Mouse (Mus musculus): ENCODE measurements at regions not wholly inside any gene's neighbourhood (a gene's known extent, or its start where the extent isn't known, plus 50 kb on each side); places are given as distances from the start of the nearest gene placed in this dataset.

DNA sequence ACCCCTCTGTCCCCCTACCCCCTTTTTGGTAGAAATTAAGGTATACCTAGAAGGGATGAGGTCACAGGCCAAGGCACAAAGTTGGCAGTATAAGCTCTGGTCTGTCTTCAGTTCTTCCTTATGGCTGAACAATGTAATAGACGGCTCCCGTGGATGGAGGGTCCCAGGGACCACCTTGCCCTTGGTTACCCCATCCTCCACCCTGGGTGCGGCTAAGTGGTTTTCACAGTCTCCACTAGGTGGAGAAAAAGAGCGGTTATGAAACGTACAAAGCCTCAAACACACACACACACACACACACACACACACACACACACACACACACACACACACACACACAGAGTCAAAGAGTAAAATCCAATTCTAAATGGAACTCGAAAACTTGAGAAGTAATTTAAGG is 93.1 kb downstream of the Nog start:
- Histone ChIP-seq H3K4me2 (ENCODE audit: low read depth, low read length) (0 out of 2 replicates have a peak overlapping the region, but pooled peaks have one; percentile 37), H3K4me1 (ENCODE audit: control insufficient read depth, insufficient read depth, low read length) (0 out of 2 replicates have a peak, but pooled peaks cover 12% of the 10 kb centered on the region), H3K36me3 (ENCODE audit: control insufficient read depth, insufficient read depth, low read length) (no peaks in the 10 kb centered on the region), H3K27ac (replicated peaks; ENCODE audit: low read depth, low read length) (no peak overlapping the region), H3K9me3 (ENCODE audit: control insufficient read depth, low read length) (no peaks in the 10 kb centered on the region), H3K27me3 (replicated peaks; ENCODE audit: control insufficient read depth, insufficient read depth, low read length) (no peaks in the 10 kb centered on the region), H3K4me3 (ENCODE audit: low read depth, low read length) (no peak overlapping the region), H3K9ac (ENCODE audit: low read depth, low read length) (no peak overlapping the region)
- WGBS, result 41% methylated on average over 6 of the region's 6 CpGs
- DNase-seq (ENCODE audit: low spot score), result peak; percentile 52
- ATAC-seq (ENCODE audit: low read depth), result peak; percentile 31; the same call in 1 of the 2 replicates

DNA sequence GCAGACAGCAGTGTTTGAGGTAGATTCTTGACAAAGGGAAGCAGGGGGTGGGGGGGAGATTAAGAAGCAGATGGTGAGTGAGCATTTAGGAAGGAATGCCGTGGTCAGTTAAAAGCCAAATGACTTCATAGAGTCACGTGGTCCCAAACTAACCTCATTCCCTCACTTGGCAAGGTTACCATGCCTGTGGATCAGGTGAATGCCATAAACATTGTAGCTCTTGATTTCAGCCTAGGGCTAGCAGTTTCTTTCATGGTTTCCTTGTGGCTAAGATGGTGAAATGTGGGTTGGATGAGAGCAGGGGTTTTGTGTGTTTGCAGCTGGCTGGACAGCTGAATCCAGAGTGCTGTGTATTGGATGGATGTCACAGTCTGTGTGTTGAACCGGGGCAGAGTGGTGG is 95.3 kb downstream of the Nog start:
- no peaks in the 10 kb centered on the region for H3K36me3 ChIP-seq (ENCODE audit: control insufficient read depth, insufficient read depth, low read length)
- no peak overlapping the region for H3K27ac ChIP-seq (replicated peaks; ENCODE audit: low read depth, low read length)
- no peak overlapping the region for H3K9ac ChIP-seq (ENCODE audit: low read depth, low read length)
- H3K9me3 ChIP-seq (ENCODE audit: control insufficient read depth, low read length), result no peaks in the 10 kb centered on the region
- H3K4me3 ChIP-seq (ENCODE audit: low read depth, low read length), result no peak overlapping the region
- H3K27me3 ChIP-seq (replicated peaks; ENCODE audit: control insufficient read depth, insufficient read depth, low read length), result no peaks in the 10 kb centered on the region
- DNase-seq (ENCODE audit: low spot score) (peak; percentile 39), ATAC-seq (ENCODE audit: low read depth) (peak; percentile 41; the same call in 1 of the 2 replicates)
- 0 out of 2 replicates have a peak, but pooled peaks cover 12% of the 10 kb centered on the region for H3K4me1 ChIP-seq (ENCODE audit: control insufficient read depth, insufficient read depth, low read length)
- WGBS, result 27% methylated on average over 3 of the region's 3 CpGs
- no peak overlapping the region for H3K4me2 ChIP-seq (ENCODE audit: low read depth, low read length)

DNA sequence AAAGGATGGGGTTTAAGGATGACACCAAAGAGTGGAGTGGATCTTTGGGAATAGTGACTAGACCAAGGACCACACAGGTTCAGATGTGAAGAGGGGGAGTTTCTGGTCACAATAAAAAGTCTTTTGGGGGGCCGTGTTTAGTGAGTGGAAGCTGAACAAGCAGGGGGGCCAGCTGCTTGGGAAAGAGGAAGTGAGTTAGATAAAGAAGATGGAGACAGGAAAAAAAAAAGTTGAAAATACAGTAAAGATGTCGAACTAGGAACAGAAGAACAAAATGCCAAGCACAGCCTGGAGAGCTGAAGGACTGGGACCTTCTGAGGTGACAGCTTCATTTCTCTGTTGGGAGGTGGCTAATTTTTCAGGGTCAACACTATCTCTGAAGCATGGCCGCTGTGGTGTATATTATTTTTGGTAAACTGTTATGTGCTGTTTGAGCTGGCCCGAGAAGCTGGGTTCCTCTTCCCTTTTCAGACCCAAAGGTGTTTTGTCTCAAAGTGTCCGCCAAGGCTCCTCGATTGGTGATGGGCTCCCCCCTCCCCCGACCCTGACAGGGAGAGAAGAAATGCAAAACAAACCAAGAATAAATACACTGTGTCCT is 97.1 kb downstream of the Nog start:
- no peak for ATAC-seq (ENCODE audit: low read depth)
- Histone ChIP-seq H3K36me3 (ENCODE audit: control insufficient read depth, insufficient read depth, low read length) (no peaks in the 10 kb centered on the region), H3K4me3 (ENCODE audit: low read depth, low read length) (no peak overlapping the region), H3K9ac (ENCODE audit: low read depth, low read length) (no peak overlapping the region), H3K9me3 (ENCODE audit: control insufficient read depth, low read length) (no peaks in the 10 kb centered on the region), H3K27me3 (replicated peaks; ENCODE audit: control insufficient read depth, insufficient read depth, low read length) (no peaks in the 10 kb centered on the region), H3K4me1 (ENCODE audit: control insufficient read depth, insufficient read depth, low read length) (0 out of 2 replicates have a peak, but pooled peaks cover 12% of the 10 kb centered on the region), H3K4me2 (ENCODE audit: low read depth, low read length) (no peak overlapping the region), H3K27ac (replicated peaks; ENCODE audit: low read depth, low read length) (no peak overlapping the region)
- no peak for DNase-seq (ENCODE audit: low spot score)
- 74% methylated on average over 7 of the region's 7 CpGs for WGBS

DNA sequence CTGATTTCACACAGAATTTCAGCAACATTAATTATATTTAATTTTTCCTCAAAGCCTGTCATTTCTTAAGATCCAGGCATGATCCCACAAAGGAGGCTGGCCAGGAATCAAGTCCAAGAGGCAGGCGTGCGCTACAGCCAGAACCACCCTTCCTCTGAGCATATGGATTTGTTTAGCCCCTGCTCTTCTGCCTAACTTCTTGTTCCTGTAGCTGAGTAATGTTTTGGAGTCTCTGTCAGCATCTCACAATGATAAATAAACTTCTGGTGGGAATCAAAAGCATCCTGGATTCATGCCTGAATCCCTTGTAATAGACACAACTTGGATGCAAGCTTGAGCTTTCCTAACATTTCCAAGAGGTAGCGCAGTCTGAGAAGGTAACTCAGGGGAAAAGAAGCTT is 101.7 kb downstream of the Nog start:
- H3K4me2 ChIP-seq (ENCODE audit: low read depth, low read length), result no peak overlapping the region
- ATAC-seq (ENCODE audit: low read depth) (no peak), DNase-seq (ENCODE audit: low spot score) (peak; percentile 67)
- WGBS, result 66% methylated on average over 3 of the region's 3 CpGs
- no peak overlapping the region for H3K27ac ChIP-seq (replicated peaks; ENCODE audit: low read depth, low read length)
- no peaks in the 10 kb centered on the region for H3K27me3 ChIP-seq (replicated peaks; ENCODE audit: control insufficient read depth, insufficient read depth, low read length)
- H3K4me1 ChIP-seq (ENCODE audit: control insufficient read depth, insufficient read depth, low read length), result no peaks in the 10 kb centered on the region
- no peak overlapping the region for H3K4me3 ChIP-seq (ENCODE audit: low read depth, low read length)
- no peaks in the 10 kb centered on the region for H3K9me3 ChIP-seq (ENCODE audit: control insufficient read depth, low read length)
- H3K9ac ChIP-seq (ENCODE audit: low read depth, low read length), result no peak overlapping the region
- H3K36me3 ChIP-seq (ENCODE audit: control insufficient read depth, insufficient read depth, low read length), result no peaks in the 10 kb centered on the region

DNA sequence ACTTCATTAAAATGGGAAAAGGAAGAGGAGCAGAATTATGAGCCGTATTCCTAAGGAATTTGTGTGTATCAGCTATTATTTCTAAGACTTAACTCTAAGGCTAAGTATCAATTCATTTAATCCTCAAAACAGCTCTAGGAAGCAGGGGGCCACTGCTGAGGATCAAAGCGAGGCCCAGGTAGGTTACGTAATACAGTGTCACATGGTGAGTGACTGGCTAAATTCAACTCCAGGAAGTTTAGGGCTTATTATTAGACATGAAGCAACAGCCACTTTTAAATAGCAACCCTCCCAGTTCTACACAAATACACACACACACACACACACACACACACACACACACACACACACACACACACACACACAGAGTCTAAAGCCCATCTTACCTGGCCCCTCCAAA is 109.3 kb downstream of the Nog start:
- H3K4me3 ChIP-seq (ENCODE audit: low read depth, low read length), result no peak overlapping the region
- H3K27ac ChIP-seq (replicated peaks; ENCODE audit: low read depth, low read length), result no peak overlapping the region
- no peaks in the 10 kb centered on the region for H3K27me3 ChIP-seq (replicated peaks; ENCODE audit: control insufficient read depth, insufficient read depth, low read length)
- DNase-seq (ENCODE audit: low spot score), result peak; percentile 57
- peaks cover under 1% of the 10 kb centered on the region; the same call in 1 of the 2 replicates for H3K4me1 ChIP-seq (ENCODE audit: control insufficient read depth, insufficient read depth, low read length)
- no peaks in the 10 kb centered on the region for H3K36me3 ChIP-seq (ENCODE audit: control insufficient read depth, insufficient read depth, low read length)
- no peak overlapping the region for H3K4me2 ChIP-seq (ENCODE audit: low read depth, low read length)
- no peak overlapping the region for H3K9ac ChIP-seq (ENCODE audit: low read depth, low read length)
- H3K9me3 ChIP-seq (ENCODE audit: control insufficient read depth, low read length), result no peaks in the 10 kb centered on the region
- no peak for ATAC-seq (ENCODE audit: low read depth)
- 67% methylated on average over 3 of the region's 3 CpGs for WGBS

DNA sequence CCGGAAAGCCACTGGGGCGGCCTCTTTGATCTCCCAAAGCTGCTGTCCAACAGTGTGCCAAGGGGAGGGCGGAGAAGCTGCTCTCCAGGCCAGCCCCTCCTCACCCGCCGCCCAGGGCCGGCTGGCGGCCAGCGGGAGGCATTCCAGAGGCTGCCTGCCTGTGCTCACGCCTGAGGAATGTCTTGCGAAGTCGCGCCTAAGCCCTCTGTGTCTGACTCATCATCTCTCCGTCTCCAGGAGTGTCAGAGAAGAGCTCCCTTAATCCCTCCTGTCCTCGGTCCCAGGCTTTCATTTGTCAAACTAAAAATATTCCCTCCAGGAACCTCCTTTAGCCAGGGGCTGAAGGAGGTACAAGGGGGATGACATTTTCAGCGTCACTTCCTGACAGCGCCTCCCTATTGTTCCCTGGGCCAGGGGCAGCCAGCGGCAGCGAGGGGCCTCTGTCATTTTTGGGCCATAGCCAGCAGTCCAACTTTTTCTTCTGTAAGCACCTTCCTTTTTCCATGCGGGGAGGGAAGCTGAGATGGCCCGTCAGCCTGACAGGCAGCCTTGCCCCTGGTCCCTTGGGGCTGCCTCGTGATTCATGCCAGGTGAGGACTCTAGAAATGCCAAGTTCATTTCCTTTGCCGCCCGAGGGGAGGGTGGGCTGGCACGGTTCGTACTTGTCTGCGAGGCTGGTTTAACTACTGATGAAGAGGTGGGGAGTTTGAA is 113.4 kb downstream of the Gm525 start:
- Histone ChIP-seq H3K4me3 (ENCODE audit: low read depth, low read length) (peak overlapping the region; percentile 20), H3K36me3 (ENCODE audit: control insufficient read depth, insufficient read depth, low read length) (no peaks in the 10 kb centered on the region), H3K27me3 (replicated peaks; ENCODE audit: control insufficient read depth, insufficient read depth, low read length) (no peaks in the 10 kb centered on the region), H3K4me1 (ENCODE audit: control insufficient read depth, insufficient read depth, low read length) (peaks cover 16% of the 10 kb centered on the region), H3K9ac (ENCODE audit: low read depth, low read length) (peak overlapping the region; percentile 32; the same call in 1 of the 2 replicates), H3K4me2 (ENCODE audit: low read depth, low read length) (peak overlapping the region; percentile 51), H3K27ac (replicated peaks; ENCODE audit: low read depth, low read length) (peak overlapping the region; percentile 71), H3K9me3 (ENCODE audit: control insufficient read depth, low read length) (no peaks in the 10 kb centered on the region)
- DNase-seq (ENCODE audit: low spot score) (peak; percentile 92), ATAC-seq (ENCODE audit: low read depth) (peak; percentile 93)
- WGBS, result 3% methylated on average over 23 of the region's 26 CpGs

DNA sequence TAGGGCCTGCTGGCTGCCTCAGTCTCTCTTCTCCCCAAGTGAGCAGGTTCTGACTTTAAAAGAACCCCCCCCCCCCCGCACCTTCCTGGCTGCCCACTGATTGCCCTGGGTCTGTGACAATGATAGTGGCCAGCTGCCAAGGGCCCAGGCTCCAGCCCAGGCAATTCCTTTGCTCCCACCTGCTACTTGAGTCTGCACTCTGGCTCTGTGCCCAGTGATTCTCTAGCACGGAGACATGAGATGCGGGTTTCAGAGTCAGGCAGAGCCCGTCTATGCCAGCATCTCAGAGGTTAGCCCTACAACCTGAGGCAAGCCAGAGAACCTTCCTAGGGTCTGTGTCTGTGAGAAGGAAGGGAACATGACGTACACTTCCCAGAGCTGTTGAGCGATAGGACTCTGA is 112.2 kb downstream of the Gm525 start:
- Histone ChIP-seq H3K4me1 (ENCODE audit: control insufficient read depth, insufficient read depth, low read length) (peaks cover 16% of the 10 kb centered on the region), H3K36me3 (ENCODE audit: control insufficient read depth, insufficient read depth, low read length) (no peaks in the 10 kb centered on the region), H3K27ac (replicated peaks; ENCODE audit: low read depth, low read length) (peak overlapping the region; percentile 70; the same call in 1 of the 2 replicates), H3K4me2 (ENCODE audit: low read depth, low read length) (no peak overlapping the region), H3K9ac (ENCODE audit: low read depth, low read length) (no peak overlapping the region), H3K27me3 (replicated peaks; ENCODE audit: control insufficient read depth, insufficient read depth, low read length) (no peaks in the 10 kb centered on the region), H3K4me3 (ENCODE audit: low read depth, low read length) (no peak overlapping the region), H3K9me3 (ENCODE audit: control insufficient read depth, low read length) (no peaks in the 10 kb centered on the region)
- ATAC-seq (ENCODE audit: low read depth) (no peak), DNase-seq (ENCODE audit: low spot score) (peak; percentile 89)
- 54% methylated on average over 6 of the region's 6 CpGs for WGBS

DNA sequence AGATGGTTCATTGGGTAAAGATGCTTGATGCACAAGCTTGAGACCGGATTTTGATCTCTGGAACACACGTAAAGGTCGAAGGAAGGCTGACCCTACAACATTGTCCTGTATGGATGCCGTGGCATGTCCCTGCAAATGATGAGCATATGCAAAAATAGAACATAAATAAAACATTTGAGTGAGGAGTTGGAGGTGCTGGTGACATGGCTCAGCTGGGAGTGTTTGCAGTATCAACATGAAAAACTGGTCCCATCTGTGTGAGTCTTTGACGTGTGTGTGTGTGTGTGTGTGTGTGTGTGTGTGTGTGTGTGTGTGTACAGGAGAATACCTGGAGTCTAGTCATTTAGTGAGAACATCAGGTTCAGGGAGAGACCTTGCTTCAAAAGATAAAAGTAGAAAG is 107.8 kb downstream of the Gm525 start:
- no peak overlapping the region for H3K9ac ChIP-seq (ENCODE audit: low read depth, low read length)
- H3K4me3 ChIP-seq (ENCODE audit: low read depth, low read length), result no peak overlapping the region
- no peak overlapping the region for H3K27ac ChIP-seq (replicated peaks; ENCODE audit: low read depth, low read length)
- no peak overlapping the region for H3K4me2 ChIP-seq (ENCODE audit: low read depth, low read length)
- DNase-seq (ENCODE audit: low spot score), result no peak
- H3K36me3 ChIP-seq (ENCODE audit: control insufficient read depth, insufficient read depth, low read length), result no peaks in the 10 kb centered on the region
- ATAC-seq (ENCODE audit: low read depth), result no peak
- H3K9me3 ChIP-seq (ENCODE audit: control insufficient read depth, low read length), result no peaks in the 10 kb centered on the region
- peaks cover 2% of the 10 kb centered on the region; the same call in 1 of the 2 replicates for H3K4me1 ChIP-seq (ENCODE audit: control insufficient read depth, insufficient read depth, low read length)
- no peaks in the 10 kb centered on the region for H3K27me3 ChIP-seq (replicated peaks; ENCODE audit: control insufficient read depth, insufficient read depth, low read length)
- whole genome bisulfite sequencing, result 82% methylated on average over 5 of the region's 5 CpGs
